Mouse (Mus musculus) lung, postnatal 0 days (tissue): ENCODE measurements around the gene Tulp2. TPM values are rescaled to one million over a fixed set of nuclear protein-coding genes. Genes with fewer than 3 reads are reported as not detected.
A peak's percentile ranks its signal among the peaks of the same experiment; 100 is the strongest.
"Not testable (repeated sequence)": the region's sequence is repeated elsewhere in the genome, so short reads cannot be mapped to it uniquely, and the experiment has no call there.

Source experiments
- ATAC-seq: fragments of 200-750 bp; cut with Nextera tagmentation; 2 replicates; pipeline ENCODE4 v1.8.0; 2017; ENCODE audit warnings: moderate library complexity
- DNase-seq: peaks from one replicate; pipeline ENCODE4 v3.0.0-alpha.2; 2016; ENCODE audit warnings: low spot score
- H3K27ac ChIP-seq: fragments of 300-500 bp; sonication (generic); 2 replicates; pipeline ENCODE4 v1.5.1; 2014; ENCODE audit warnings: antibody characterized with exemption, mild to moderate bottlenecking, low read length, mixed read lengths
- H3K27me3 ChIP-seq: fragments of 300-500 bp; sonication (generic); replicated peaks from 2 replicates; pipeline ENCODE4 v1.6.1; 2014; ENCODE audit warnings: low read length, mixed read lengths; ENCODE audit not compliant: insufficient read depth
- H3K36me3 ChIP-seq: fragments of 300-500 bp; sonication (generic); 2 replicates; pipeline ENCODE4 v1.6.1; 2014; ENCODE audit warnings: low read length, mixed read lengths; ENCODE audit not compliant: insufficient read depth
- H3K4me1 ChIP-seq: fragments of 300-500 bp; sonication (generic); 2 replicates; pipeline ENCODE4 v1.6.1; 2014; ENCODE audit warnings: antibody characterized with exemption, low read depth, low read length, mixed read lengths; ENCODE audit not compliant: insufficient read depth
- H3K4me2 ChIP-seq: fragments of 300-500 bp; sonication (generic); replicated peaks from 2 replicates; pipeline ENCODE4 v1.6.1; 2014; ENCODE audit warnings: low read depth, mild to moderate bottlenecking, low read length, moderate library complexity, mixed read lengths
- H3K4me3 ChIP-seq: fragments of 300-500 bp; sonication (generic); 2 replicates; pipeline ENCODE4 v1.5.1; 2014; ENCODE audit warnings: low read depth, low read length
- H3K9ac ChIP-seq: fragments of 300-500 bp; sonication (generic); replicated peaks from 2 replicates; pipeline ENCODE4 v1.6.1; 2014; ENCODE audit warnings: low read depth, mild to moderate bottlenecking
- H3K9me3 ChIP-seq: fragments of 300-500 bp; sonication (generic); 2 replicates; pipeline ENCODE4 v1.6.1; 2016; ENCODE audit warnings: low read length, mixed read lengths
- CTCF ChIP-seq: IDR thresholded peaks from 2 replicates; pipeline ENCODE4 v1.5.1; 2016; ENCODE audit warnings: antibody characterized with exemption, mild to moderate bottlenecking
- EP300 ChIP-seq: IDR thresholded peaks from 2 replicates; pipeline ENCODE4 v1.6.1; 2016; ENCODE audit warnings: antibody characterized with exemption, mild to moderate bottlenecking, control low read depth
- WGBS: fragments of 180-500 bp; shearing (Covaris S2); extraction: QIAGEN DNeasy Blood & Tissue Kit; methylation state at CpG from one replicate; pipeline ENCODE4 v1.1.7; 2014; 5-methylcytosine and 5-hydroxymethylcytosine counted together
- polyA plus RNA-seq: library from polyadenylated mRNA; unstranded; fragments of >200 nt; fragmentation: Nextera tagmentation; extraction: Ambion mirVana; gene quantifications from 2 replicates; pipeline ENCODE4 v1.2.1, GENCODE M21; 2015

Gene Tulp2
- polyA plus RNA-seq, 1 experiment from 2014 or later, result 0.25 TPM

- ATAC-seq (peak; percentile 32), DNase-seq (peak; percentile 81)
- no peaks in the 10 kb centered on the region for H3K9me3 ChIP-seq
- 39% methylated on average over 16 of the region's 16 CpGs for WGBS
- TF ChIP-seq EP300 (no peak), CTCF (no peak)
- peak overlapping the region; percentile 14; the same call in 1 of the 2 replicates for H3K4me2 ChIP-seq
- no peaks in the 10 kb centered on the region for H3K4me1 ChIP-seq
- H3K27me3 ChIP-seq, result no peaks in the 10 kb centered on the region
- no peak overlapping the region for H3K4me3 ChIP-seq
- H3K36me3 ChIP-seq, result no peaks in the 10 kb centered on the region
- no peak overlapping the region for H3K9ac ChIP-seq
- H3K27ac ChIP-seq, result no peak overlapping the region
These were observed 33.8 kb downstream of the Tulp2 start for GRCm38 (mm10) chr7:45515436-45515835.

DNA sequence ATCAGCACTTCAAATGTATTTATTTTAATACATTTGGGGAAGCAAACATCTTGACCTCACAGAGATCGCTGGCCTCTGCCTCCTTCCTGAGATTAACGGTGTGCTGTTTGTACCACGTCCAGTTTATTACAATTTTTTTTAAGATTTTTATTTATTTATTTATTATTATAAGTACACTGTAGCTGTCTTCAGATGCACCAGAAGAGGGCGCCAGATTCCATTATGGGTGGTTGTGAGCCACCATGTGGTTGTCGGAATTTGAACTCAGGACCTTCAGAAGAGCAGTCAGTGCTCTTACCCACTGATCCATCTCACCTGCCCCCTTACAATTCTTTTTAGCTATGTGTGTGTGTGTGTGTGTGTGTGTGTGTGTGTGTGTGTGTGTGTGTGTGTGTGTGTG lies 35.2 kb downstream of the Tulp2 start:
- not testable (repeated sequence) for H3K4me2 ChIP-seq, ATAC-seq, H3K36me3 ChIP-seq, H3K4me3 ChIP-seq, H3K27me3 ChIP-seq, H3K4me1 ChIP-seq, H3K9me3 ChIP-seq, H3K9ac ChIP-seq, DNase-seq, H3K27ac ChIP-seq
- TF ChIP-seq CTCF, result peak; percentile 44
- whole genome bisulfite sequencing, result 60% methylated on average over 5 of the region's 5 CpGs

DNA sequence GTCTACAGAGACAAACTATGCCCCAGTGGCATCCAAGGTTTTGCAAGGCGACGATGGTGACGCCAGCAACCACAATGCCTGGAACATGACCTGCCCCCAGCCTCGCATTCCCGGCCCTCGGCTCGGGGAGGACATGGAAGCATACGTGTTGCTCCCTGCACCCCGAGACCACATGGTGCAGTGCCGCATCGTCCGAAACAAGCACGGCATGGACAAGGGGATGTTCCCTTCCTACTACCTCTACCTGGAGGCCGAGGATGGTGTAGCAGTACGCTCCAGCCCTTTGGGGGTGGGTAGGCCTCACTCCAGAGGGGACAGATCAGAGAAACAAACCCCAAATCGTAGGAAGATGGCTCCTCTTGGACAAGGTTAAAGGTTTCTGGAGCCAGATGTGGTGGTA lies 36.9 kb downstream of the Tulp2 start:
- Histone ChIP-seq H3K4me1 (peaks cover 5% of the 10 kb centered on the region; the same call in 1 of the 2 replicates), H3K36me3 (peaks cover 5% of the 10 kb centered on the region; the same call in 1 of the 2 replicates), H3K4me3 (no peak overlapping the region), H3K4me2 (no peak overlapping the region), H3K27ac (no peak overlapping the region), H3K27me3 (no peaks in the 10 kb centered on the region), H3K9ac (no peak overlapping the region), H3K9me3 (no peaks in the 10 kb centered on the region)
- DNase-seq (no peak), ATAC-seq (no peak)
- TF ChIP-seq EP300 (no peak), CTCF (no peak)
- 88% methylated on average over 16 of the region's 16 CpGs for WGBS

DNA sequence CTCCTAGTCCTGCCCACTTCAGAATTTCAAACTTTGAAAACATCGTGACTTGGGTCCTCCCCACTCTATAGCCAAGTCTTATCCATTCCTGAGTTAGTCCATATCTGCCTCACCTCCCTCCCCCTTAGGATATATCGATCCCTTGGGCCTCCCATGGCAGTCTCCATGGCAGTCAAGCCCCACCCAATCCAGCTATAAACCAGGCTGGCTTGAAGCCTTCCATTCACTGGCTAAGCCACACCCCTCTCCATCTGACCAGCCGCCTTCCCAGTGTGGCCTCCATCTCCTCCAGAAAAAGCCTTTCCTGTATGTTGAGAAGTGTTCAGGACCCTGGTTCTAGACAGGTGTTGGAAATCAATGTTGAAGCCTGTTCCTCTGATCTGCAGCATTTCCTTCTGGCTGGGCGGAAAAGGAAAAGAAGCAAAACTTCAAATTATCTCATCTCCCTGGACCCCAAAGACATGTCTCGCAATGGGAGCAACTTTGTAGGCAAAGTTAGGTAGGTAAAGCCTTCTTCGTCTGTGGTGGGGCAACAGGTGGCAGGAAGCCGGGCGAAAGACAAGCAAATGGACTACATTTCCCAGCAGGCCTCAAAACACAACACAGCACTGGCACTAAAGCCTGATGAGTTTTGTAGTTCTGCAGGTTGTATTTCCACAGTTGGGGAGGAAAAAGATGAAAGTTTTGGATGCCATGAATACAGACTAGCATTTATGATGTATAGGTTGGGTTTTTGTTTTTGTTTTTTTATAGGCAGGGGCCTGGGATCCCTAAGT lies 37.9 kb downstream of the Tulp2 start:
- ATAC-seq, result no peak

DNA sequence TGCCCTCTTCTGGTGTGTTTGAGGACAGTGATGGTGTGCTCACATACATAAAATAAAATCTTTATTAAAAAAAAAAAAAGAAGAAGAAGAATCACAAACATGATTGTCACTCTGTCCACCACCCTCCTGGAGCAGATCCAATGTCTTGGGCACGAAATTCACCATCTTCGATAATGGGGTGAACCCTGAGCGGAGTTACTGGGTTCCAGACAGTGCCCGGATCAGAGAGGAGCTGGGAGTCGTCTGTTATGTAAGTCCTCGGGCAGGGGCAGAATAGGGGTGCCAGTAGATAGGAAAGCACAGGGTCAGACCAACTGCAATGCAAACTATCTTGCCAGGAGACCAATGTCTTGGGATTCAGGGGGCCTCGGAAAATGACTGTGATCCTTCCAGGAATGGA lies 38.9 kb downstream of the Tulp2 start:
- Histone ChIP-seq H3K9ac (no peak overlapping the region), H3K27me3 (no peaks in the 10 kb centered on the region), H3K4me2 (no peak overlapping the region), H3K9me3 (no peaks in the 10 kb centered on the region), H3K4me3 (no peak overlapping the region), H3K4me1 (peaks cover 9% of the 10 kb centered on the region), H3K27ac (no peak overlapping the region), H3K36me3 (peaks cover 5% of the 10 kb centered on the region; the same call in 1 of the 2 replicates)
- TF ChIP-seq CTCF (no peak), EP300 (no peak)
- DNase-seq (no peak), ATAC-seq (no peak)
- 90% methylated on average over 7 of the region's 7 CpGs for WGBS

More for the DNA sequence above, 37.9 kb downstream of the Tulp2 start:
- Histone ChIP-seq H3K27me3 (no peaks in the 10 kb centered on the region), H3K4me1 (peaks cover 7% of the 10 kb centered on the region), H3K9ac (no peak overlapping the region), H3K36me3 (peaks cover 5% of the 10 kb centered on the region; the same call in 1 of the 2 replicates), H3K4me3 (no peak overlapping the region), H3K4me2 (no peak overlapping the region), H3K27ac (no peak overlapping the region), H3K9me3 (no peaks in the 10 kb centered on the region)
- DNase-seq, result no peak
- 78% methylated on average over 8 of the region's 8 CpGs for WGBS
- TF ChIP-seq CTCF, result no peak
- no peak for TF ChIP-seq EP300

- Histone ChIP-seq H3K36me3 (peaks cover 5% of the 10 kb centered on the region; the same call in 1 of the 2 replicates), H3K4me3 (peak overlapping the region; percentile 49)
- peak; percentile 52 for ATAC-seq
These were observed 40.1 kb downstream of the Tulp2 start for GRCm38 (mm10) chr7:45521728-45522184.

More at GRCm38 (mm10) chr7:45521728-45522184, 40.1 kb downstream of the Tulp2 start:
- no peaks in the 10 kb centered on the region for H3K9me3 ChIP-seq
- peak overlapping the region; percentile 55 for H3K4me2 ChIP-seq
- H3K27ac ChIP-seq, result peak overlapping the region; percentile 79
- peaks cover 9% of the 10 kb centered on the region for H3K4me1 ChIP-seq
- DNase-seq, result peak; percentile 93
- no peaks in the 10 kb centered on the region for H3K27me3 ChIP-seq
- no peak for TF ChIP-seq EP300
- peak; percentile 49 for TF ChIP-seq CTCF
- WGBS, result under 1% methylated on average over 28 of the region's 28 CpGs
- H3K9ac ChIP-seq, result 0 out of 2 replicates have a peak overlapping the region, but pooled peaks have one; percentile 41
